Mouse (Mus musculus): ENCODE measurements around the gene Ubash3b. TPM values are rescaled to one million over a fixed set of nuclear protein-coding genes. Genes with fewer than 3 reads are reported as not detected.

Gene Ubash3b
- polyA plus RNA-seq, 2 experiments: 6.1 to 10.3 TPM

GRCm38 (mm10) chr9:41187498-41187897 lies 26.0 kb upstream of the Ubash3b start:
- no peak for DNase-seq (ENCODE audit: low spot score)
- Histone ChIP-seq H3K4me2 (replicated peaks; ENCODE audit: low read depth, low read length, severe bottlenecking) (no peak overlapping the region), H3K27ac (replicated peaks; ENCODE audit: low read depth, low read length) (no peak overlapping the region), H3K36me3 (ENCODE audit: control insufficient read depth, insufficient read depth, low read length) (no peaks in the 10 kb centered on the region), H3K9ac (ENCODE audit: low read depth, low read length, severe bottlenecking) (no peak overlapping the region), H3K27me3 (ENCODE audit: control insufficient read depth, insufficient read depth, low read length) (no peaks in the 10 kb centered on the region), H3K9me3 (ENCODE audit: control insufficient read depth, low read length) (no peaks in the 10 kb centered on the region), H3K4me1 (ENCODE audit: control insufficient read depth, insufficient read depth, low read length) (no peaks in the 10 kb centered on the region), H3K4me3 (replicated peaks; ENCODE audit: low read length) (no peak overlapping the region)
- WGBS: 77% methylated on average over 9 of the region's 9 CpGs
- ATAC-seq (ENCODE audit: low FRiP score, low read depth): no peak
- TF ChIP-seq POLR2A (IDR thresholded peaks at IDR 0.05; ENCODE audit: borderline replicate concordance, extremely low read depth, insufficient read depth, insufficient read length): no peak

GRCm38 (mm10) chr9:41185331-41185730 lies 23.8 kb upstream of the Ubash3b start:
- Histone ChIP-seq H3K36me3 (ENCODE audit: control insufficient read depth, insufficient read depth, low read length) (no peaks in the 10 kb centered on the region), H3K27ac (replicated peaks; ENCODE audit: low read depth, low read length) (no peak overlapping the region), H3K4me1 (ENCODE audit: control insufficient read depth, insufficient read depth, low read length) (no peaks in the 10 kb centered on the region), H3K4me3 (replicated peaks; ENCODE audit: low read length) (no peak overlapping the region), H3K9ac (ENCODE audit: low read depth, low read length, severe bottlenecking) (no peak overlapping the region), H3K27me3 (ENCODE audit: control insufficient read depth, insufficient read depth, low read length) (no peaks in the 10 kb centered on the region), H3K9me3 (ENCODE audit: control insufficient read depth, low read length) (no peaks in the 10 kb centered on the region), H3K4me2 (replicated peaks; ENCODE audit: low read depth, low read length, severe bottlenecking) (no peak overlapping the region)
- ATAC-seq (ENCODE audit: low FRiP score, low read depth): no peak
- no peak for DNase-seq (ENCODE audit: low spot score)
- 69% methylated on average over 9 of the region's 9 CpGs for WGBS
- TF ChIP-seq POLR2A (IDR thresholded peaks at IDR 0.05; ENCODE audit: borderline replicate concordance, extremely low read depth, insufficient read depth, insufficient read length): no peak

- peak; percentile 72 for DNase-seq (ENCODE audit: low spot score)
- ATAC-seq (ENCODE audit: low FRiP score, low read depth): no peak
- H3K27ac ChIP-seq (replicated peaks; ENCODE audit: low read depth, low read length): no peak overlapping the region
- H3K4me3 ChIP-seq (replicated peaks; ENCODE audit: low read length): no peak overlapping the region
- TF ChIP-seq POLR2A (IDR thresholded peaks at IDR 0.05; ENCODE audit: borderline replicate concordance, extremely low read depth, insufficient read depth, insufficient read length): no peak
- H3K4me1 ChIP-seq (ENCODE audit: control insufficient read depth, insufficient read depth, low read length): no peaks in the 10 kb centered on the region
- H3K9ac ChIP-seq (ENCODE audit: low read depth, low read length, severe bottlenecking): no peak overlapping the region
- no peak overlapping the region for H3K4me2 ChIP-seq (replicated peaks; ENCODE audit: low read depth, low read length, severe bottlenecking)
- H3K36me3 ChIP-seq (ENCODE audit: control insufficient read depth, insufficient read depth, low read length): no peaks in the 10 kb centered on the region
- H3K27me3 ChIP-seq (ENCODE audit: control insufficient read depth, insufficient read depth, low read length): no peaks in the 10 kb centered on the region
- H3K9me3 ChIP-seq (ENCODE audit: control insufficient read depth, low read length): no peaks in the 10 kb centered on the region
Observed at GRCm38 (mm10) chr9:41182550-41182949, 21.1 kb upstream of the Ubash3b start.

- WGBS: 63% methylated on average over 8 of the region's 8 CpGs
- Histone ChIP-seq H3K27me3 (ENCODE audit: control insufficient read depth, insufficient read depth, low read length) (no peaks in the 10 kb centered on the region), H3K9me3 (ENCODE audit: control insufficient read depth, low read length) (no peaks in the 10 kb centered on the region), H3K4me2 (replicated peaks; ENCODE audit: low read depth, low read length, severe bottlenecking) (no peak overlapping the region), H3K4me3 (replicated peaks; ENCODE audit: low read length) (no peak overlapping the region), H3K27ac (replicated peaks; ENCODE audit: low read depth, low read length) (no peak overlapping the region), H3K9ac (ENCODE audit: low read depth, low read length, severe bottlenecking) (no peak overlapping the region), H3K4me1 (ENCODE audit: control insufficient read depth, insufficient read depth, low read length) (no peaks in the 10 kb centered on the region), H3K36me3 (ENCODE audit: control insufficient read depth, insufficient read depth, low read length) (no peaks in the 10 kb centered on the region)
- TF ChIP-seq POLR2A (IDR thresholded peaks at IDR 0.05; ENCODE audit: borderline replicate concordance, extremely low read depth, insufficient read depth, insufficient read length): no peak
- DNase-seq (ENCODE audit: low spot score) (no peak), ATAC-seq (ENCODE audit: low FRiP score, low read depth) (no peak)
Observed at GRCm38 (mm10) chr9:41181803-41182202, 20.3 kb upstream of the Ubash3b start.

- no peak for TF ChIP-seq POLR2A (IDR thresholded peaks at IDR 0.05; ENCODE audit: borderline replicate concordance, extremely low read depth, insufficient read depth, insufficient read length)
- no peak overlapping the region for H3K27ac ChIP-seq (replicated peaks; ENCODE audit: low read depth, low read length)
Observed at GRCm38 (mm10) chr9:41181372-41181771, 19.9 kb upstream of the Ubash3b start.

GRCm38 (mm10) chr9:41179056-41179455 lies 17.6 kb upstream of the Ubash3b start:
- WGBS: 69% methylated on average over 5 of the region's 5 CpGs
- Histone ChIP-seq H3K9ac (ENCODE audit: low read depth, low read length, severe bottlenecking) (no peak overlapping the region), H3K9me3 (ENCODE audit: control insufficient read depth, low read length) (no peaks in the 10 kb centered on the region), H3K4me1 (ENCODE audit: control insufficient read depth, insufficient read depth, low read length) (no peaks in the 10 kb centered on the region), H3K36me3 (ENCODE audit: control insufficient read depth, insufficient read depth, low read length) (no peaks in the 10 kb centered on the region), H3K27ac (replicated peaks; ENCODE audit: low read depth, low read length) (no peak overlapping the region), H3K4me3 (replicated peaks; ENCODE audit: low read length) (no peak overlapping the region), H3K4me2 (replicated peaks; ENCODE audit: low read depth, low read length, severe bottlenecking) (no peak overlapping the region), H3K27me3 (ENCODE audit: control insufficient read depth, insufficient read depth, low read length) (no peaks in the 10 kb centered on the region)
- ATAC-seq (ENCODE audit: low FRiP score, low read depth) (no peak), DNase-seq (ENCODE audit: low spot score) (no peak)
- TF ChIP-seq POLR2A (IDR thresholded peaks at IDR 0.05; ENCODE audit: borderline replicate concordance, extremely low read depth, insufficient read depth, insufficient read length): no peak

More at GRCm38 (mm10) chr9:41181372-41181771, 19.9 kb upstream of the Ubash3b start:
- no peak overlapping the region for H3K4me2 ChIP-seq (replicated peaks; ENCODE audit: low read depth, low read length, severe bottlenecking)
- H3K9me3 ChIP-seq (ENCODE audit: control insufficient read depth, low read length): no peaks in the 10 kb centered on the region
- WGBS: 87% methylated on average over 9 of the region's 9 CpGs
- H3K4me3 ChIP-seq (replicated peaks; ENCODE audit: low read length): no peak overlapping the region
- ATAC-seq (ENCODE audit: low FRiP score, low read depth): no peak
- DNase-seq (ENCODE audit: low spot score): no peak
- H3K27me3 ChIP-seq (ENCODE audit: control insufficient read depth, insufficient read depth, low read length): no peaks in the 10 kb centered on the region
- no peaks in the 10 kb centered on the region for H3K4me1 ChIP-seq (ENCODE audit: control insufficient read depth, insufficient read depth, low read length)
- H3K36me3 ChIP-seq (ENCODE audit: control insufficient read depth, insufficient read depth, low read length): no peaks in the 10 kb centered on the region
- H3K9ac ChIP-seq (ENCODE audit: low read depth, low read length, severe bottlenecking): no peak overlapping the region

Measured in limb, embryonic 14.5 days (tissue).